Mouse (Mus musculus): ENCODE measurements around the gene Tjp2. TPM values are rescaled to one million over a fixed set of nuclear protein-coding genes. Genes with fewer than 3 reads are reported as not detected.

Tjp2 gene
- total and polyA plus RNA-seq, 3 experiments: 9.0 to 17.8 (median 13.7) TPM

DNA sequence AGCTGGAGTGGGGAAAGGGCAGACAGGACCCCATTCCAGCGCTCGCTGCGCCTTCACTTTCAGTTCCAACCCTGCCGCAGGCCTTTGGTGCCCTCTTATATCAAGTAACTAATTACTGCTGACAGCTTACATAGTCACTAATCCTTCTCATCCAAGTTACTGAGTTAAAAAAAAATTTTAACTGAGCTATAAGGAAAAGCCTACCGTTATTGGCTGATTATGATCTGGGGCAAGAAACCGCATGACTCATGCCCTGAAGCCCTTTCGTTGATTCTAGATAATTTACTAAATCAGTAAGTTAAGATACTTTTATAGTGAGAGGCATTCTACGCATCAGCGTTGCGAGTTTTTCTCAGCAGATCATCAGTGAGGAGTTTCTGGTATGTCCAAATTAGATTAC, 126.1 kb downstream of the Tjp2 start:
- TF ChIP-seq NRF1 (IDR thresholded peaks at IDR 0.05; ENCODE audit: low read depth, low read length) (no peak), ZKSCAN1 (IDR thresholded peaks at IDR 0.05; ENCODE audit: borderline replicate concordance, low read depth, low read length) (no peak), POLR2AphosphoS2 (IDR thresholded peaks at IDR 0.05; ENCODE audit: low read depth, low read length) (no peak), CTCF (conservative IDR thresholded peaks at IDR 0.05 in 1 of 2, IDR thresholded peaks at IDR 0.05 in 1 of 2; ENCODE audit: low read depth in 2 of 2, low read length in 2 of 2) (no peak), JUND (conservative IDR thresholded peaks at IDR 0.05; ENCODE audit: low read depth, low read length) (no peak), MEF2A (IDR thresholded peaks at IDR 0.05; ENCODE audit: borderline replicate concordance, low read depth, low read length) (no peak), SMC3 (IDR thresholded peaks at IDR 0.05; ENCODE audit: low read depth, low read length) (no peak), HCFC1 (IDR thresholded peaks at IDR 0.05; ENCODE audit: low read depth, low read length) (no peak), NELFE (IDR thresholded peaks at IDR 0.05; ENCODE audit: low read depth, low read length) (no peak)

DNA sequence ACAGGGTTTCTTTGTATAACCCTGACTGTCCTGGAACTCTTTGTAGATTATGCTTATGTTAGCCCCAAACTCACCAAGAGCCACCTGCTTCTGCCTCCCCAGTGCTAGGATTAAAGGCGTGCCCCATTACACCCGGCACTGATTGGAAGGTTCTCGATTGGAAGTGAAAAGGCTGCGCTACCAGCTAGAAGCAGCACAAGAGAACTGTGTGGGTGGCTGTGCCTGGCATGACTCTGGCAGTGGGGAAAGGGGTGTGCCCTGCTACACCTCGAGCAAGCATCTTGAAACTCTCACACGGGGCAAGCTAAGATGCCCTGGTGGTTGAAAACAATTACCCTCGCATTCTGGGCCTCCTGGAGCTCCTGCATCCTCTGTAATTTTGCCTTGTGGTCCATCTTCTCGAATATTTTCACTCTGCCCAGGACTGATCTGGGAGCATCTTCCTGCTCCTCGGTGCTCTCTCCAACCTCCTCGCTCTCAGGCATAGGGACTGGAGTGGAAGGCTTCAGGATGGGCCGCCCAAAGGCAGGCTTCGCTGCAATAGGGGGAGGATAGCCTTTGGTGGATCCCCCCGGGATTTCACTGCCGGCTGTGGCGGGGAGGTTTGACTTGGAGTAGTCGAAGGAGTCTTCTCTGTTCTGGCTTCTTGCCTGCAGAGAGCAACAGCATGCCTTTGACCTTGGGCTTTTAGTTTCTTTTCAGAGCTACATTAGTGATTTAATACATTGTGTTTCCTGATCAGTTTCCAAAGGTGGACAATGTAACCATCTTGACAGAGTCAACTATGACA, 127.0 kb downstream of the Tjp2 start:
- H3K36me3 ChIP-seq (replicated peaks in 1 of 2; ENCODE audit: control insufficient read depth in 1 of 2, insufficient read depth in 1 of 2, low read length in 1 of 2): peaks cover 11 to 78% of the 10 kb centered on the region in 2 experiments
- H3K9ac ChIP-seq (ENCODE audit: insufficient read depth, low read depth): no peak overlapping the region
- no peak overlapping the region for H3K4me2 ChIP-seq (ENCODE audit: insufficient read depth, low read depth, poor library complexity, severe bottlenecking)
- no peak overlapping the region for H3K4me3 ChIP-seq (replicated peaks in 1 of 3; ENCODE audit: low read depth in 2 of 3, low read length in 2 of 3, poor library complexity in 1 of 3)
- TF ChIP-seq MAX (IDR thresholded peaks at IDR 0.05; ENCODE audit: low read length): no peak
- TF ChIP-seq EP300 (IDR thresholded peaks at IDR 0.05; ENCODE audit: low read length): no peak
- TF ChIP-seq ZC3H11A (IDR thresholded peaks at IDR 0.05; ENCODE audit: low read depth, low read length): no peak
- no peak for TF ChIP-seq UBTF (IDR thresholded peaks at IDR 0.05; ENCODE audit: low read depth, low read length)
- TF ChIP-seq CHD2 (IDR thresholded peaks at IDR 0.05; ENCODE audit: low read length): no peak
- no peak for TF ChIP-seq BHLHE40 (IDR thresholded peaks at IDR 0.05; ENCODE audit: low read depth, low read length)
- TF ChIP-seq TBP (conservative IDR thresholded peaks at IDR 0.05; ENCODE audit: low read depth, low read length): no peak
- TF ChIP-seq USF1 (IDR thresholded peaks at IDR 0.05; ENCODE audit: low read depth, low read length): no peak
- no peak for DNase-seq (ENCODE audit: extremely low read depth)
- no peaks in the 10 kb centered on the region for H3K27me3 ChIP-seq (replicated peaks)
- no peaks in the 10 kb centered on the region for H3K4me1 ChIP-seq (ENCODE audit: control insufficient read depth in 1 of 2, insufficient read depth in 2 of 2)
- no peaks in the 10 kb centered on the region for H3K79me2 ChIP-seq (replicated peaks; ENCODE audit: control insufficient read depth, extremely low read depth, insufficient read depth, poor library complexity, severe bottlenecking)
- no peaks in the 10 kb centered on the region for H3K9me3 ChIP-seq (replicated peaks; ENCODE audit: low read length)
- H3K27ac ChIP-seq (ENCODE audit: insufficient read depth, low read depth): no peak overlapping the region
- dilution Hi-C loops (cut with MboI; ENCODE audit: extremely low pct_ligation_motif_present, extremely low pct_unique_long_range_greater_than_20kb, low sequenced_read_pairs) (no loop called here), in situ Hi-C loops (cut with MboI; ENCODE audit: low pct_ligation_motif_present, low pct_unique_long_range_greater_than_20kb, low sequenced_read_pairs) (no loop called here)

More for the DNA sequence above, 126.1 kb downstream of the Tjp2 start:
- DNase-seq (ENCODE audit: extremely low read depth): no peak
- no peak overlapping the region for H3K27ac ChIP-seq (ENCODE audit: insufficient read depth, low read depth)
- no peaks in the 10 kb centered on the region for H3K79me2 ChIP-seq (replicated peaks; ENCODE audit: control insufficient read depth, extremely low read depth, insufficient read depth, poor library complexity, severe bottlenecking)
- H3K36me3 ChIP-seq (replicated peaks in 1 of 2; ENCODE audit: control insufficient read depth in 1 of 2, insufficient read depth in 1 of 2, low read length in 1 of 2): peaks cover 11 to 77% of the 10 kb centered on the region in 2 experiments
- dilution Hi-C loops (cut with MboI; ENCODE audit: extremely low pct_ligation_motif_present, extremely low pct_unique_long_range_greater_than_20kb, low sequenced_read_pairs) (no loop called here), in situ Hi-C loops (cut with MboI; ENCODE audit: low pct_ligation_motif_present, low pct_unique_long_range_greater_than_20kb, low sequenced_read_pairs) (no loop called here)
- no peak overlapping the region for H3K4me2 ChIP-seq (ENCODE audit: insufficient read depth, low read depth, poor library complexity, severe bottlenecking)
- no peaks in the 10 kb centered on the region for H3K27me3 ChIP-seq (replicated peaks)
- peaks cover 0 to 5% of the 10 kb centered on the region in 2 experiments; a peak in 2 of 4 replicates for H3K4me1 ChIP-seq (ENCODE audit: control insufficient read depth in 1 of 2, insufficient read depth in 2 of 2)
- H3K9ac ChIP-seq (ENCODE audit: insufficient read depth, low read depth): no peak overlapping the region
- H3K4me3 ChIP-seq (replicated peaks in 1 of 3; ENCODE audit: low read depth in 2 of 3, low read length in 2 of 3, poor library complexity in 1 of 3): no peak overlapping the region
- no peaks in the 10 kb centered on the region for H3K9me3 ChIP-seq (replicated peaks; ENCODE audit: low read length)
